Mouse (Mus musculus): Measurements from ENCODE around the gene Gm20441. TPM values are rescaled to one million over a fixed set of nuclear protein-coding genes. Genes with fewer than 3 reads are reported as not detected.
A peak's percentile ranks its signal among the peaks of the same experiment; 100 is the strongest.

The Gm20441 gene
- polyA plus RNA-seq, 1 experiment from 2014 or later: 0.41 TPM

GRCm38 (mm10) chr10:75819882-75820281, 39.1 kb upstream of the Gm20441 start:
- no peak for ATAC-seq (ENCODE audit: insufficient number of reproducible peaks, low FRiP score, low TSS enrichment, low read depth)
- no peak overlapping the region for H3K27ac ChIP-seq (replicated peaks; ENCODE audit: low read depth, low read length)
- 94% methylated on average over 5 of the region's 5 CpGs for WGBS
- H3K27me3 ChIP-seq (ENCODE audit: control insufficient read depth, insufficient read depth, low read length): no peaks in the 10 kb centered on the region
- H3K9me3 ChIP-seq (ENCODE audit: control insufficient read depth, low read length): no peaks in the 10 kb centered on the region
- H3K4me2 ChIP-seq (ENCODE audit: low read depth, severe bottlenecking): no peak overlapping the region
- no peaks in the 10 kb centered on the region for H3K36me3 ChIP-seq (ENCODE audit: control insufficient read depth, insufficient read depth, low read length)
- H3K4me3 ChIP-seq (ENCODE audit: low read depth, low read length): no peak overlapping the region
- H3K9ac ChIP-seq (ENCODE audit: low read length): no peak overlapping the region
- no peak for DNase-seq (ENCODE audit: low spot score)
- H3K4me1 ChIP-seq (ENCODE audit: control insufficient read depth, insufficient read depth, low read length): no peaks in the 10 kb centered on the region

- Histone ChIP-seq H3K27me3 (ENCODE audit: control insufficient read depth, insufficient read depth, low read length) (no peaks in the 10 kb centered on the region), H3K4me2 (ENCODE audit: low read depth, severe bottlenecking) (no peak overlapping the region), H3K36me3 (ENCODE audit: control insufficient read depth, insufficient read depth, low read length) (no peaks in the 10 kb centered on the region), H3K4me3 (ENCODE audit: low read depth, low read length) (no peak overlapping the region), H3K27ac (replicated peaks; ENCODE audit: low read depth, low read length) (no peak overlapping the region), H3K9ac (ENCODE audit: low read length) (no peak overlapping the region), H3K4me1 (ENCODE audit: control insufficient read depth, insufficient read depth, low read length) (no peaks in the 10 kb centered on the region), H3K9me3 (ENCODE audit: control insufficient read depth, low read length) (no peaks in the 10 kb centered on the region)
- no peak for ATAC-seq (ENCODE audit: insufficient number of reproducible peaks, low FRiP score, low TSS enrichment, low read depth)
- DNase-seq (ENCODE audit: low spot score): no peak
- 63% methylated on average over 10 of the region's 10 CpGs for whole genome bisulfite sequencing
These were observed 37.9 kb upstream of the Gm20441 start for GRCm38 (mm10) chr10:75818641-75819040.

- Histone ChIP-seq H3K4me2 (ENCODE audit: low read depth, severe bottlenecking) (no peak overlapping the region), H3K4me1 (ENCODE audit: control insufficient read depth, insufficient read depth, low read length) (no peaks in the 10 kb centered on the region), H3K27ac (replicated peaks; ENCODE audit: low read depth, low read length) (no peak overlapping the region), H3K9me3 (ENCODE audit: control insufficient read depth, low read length) (no peaks in the 10 kb centered on the region), H3K27me3 (ENCODE audit: control insufficient read depth, insufficient read depth, low read length) (no peaks in the 10 kb centered on the region), H3K9ac (ENCODE audit: low read length) (no peak overlapping the region), H3K4me3 (ENCODE audit: low read depth, low read length) (no peak overlapping the region), H3K36me3 (ENCODE audit: control insufficient read depth, insufficient read depth, low read length) (no peaks in the 10 kb centered on the region)
- DNase-seq (ENCODE audit: low spot score) (no peak), ATAC-seq (ENCODE audit: insufficient number of reproducible peaks, low FRiP score, low TSS enrichment, low read depth) (no peak)
- WGBS: 78% methylated on average over 2 of the region's 2 CpGs
These were observed 23.5 kb upstream of the Gm20441 start for GRCm38 (mm10) chr10:75804217-75804616.

DNA sequence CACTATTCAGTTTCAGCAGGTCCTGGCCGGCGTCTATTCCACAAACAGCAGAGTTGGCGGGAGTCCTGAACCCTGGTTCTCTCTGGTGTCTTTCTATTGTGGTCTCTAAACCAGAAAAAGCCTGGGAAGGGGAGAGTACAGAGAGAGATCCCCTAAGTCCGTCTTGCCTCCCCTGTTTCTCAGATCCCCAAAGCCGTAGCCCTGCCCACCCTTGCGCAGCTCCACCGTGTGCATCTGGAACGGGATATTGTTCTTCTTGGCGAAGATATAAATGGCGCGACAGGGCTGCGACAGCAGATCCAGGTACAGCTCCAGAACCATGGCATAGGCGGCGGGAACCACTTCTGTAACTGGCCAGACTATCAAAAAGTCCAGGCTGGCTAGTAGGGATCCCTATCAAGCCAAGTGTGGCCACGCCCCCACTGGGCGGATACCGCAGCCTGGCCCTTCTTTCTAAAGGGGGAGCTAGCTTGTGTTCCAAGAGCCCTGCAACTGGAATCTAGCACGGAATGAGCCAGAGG, 17.5 kb upstream of the Gm20441 start, which contains the start of gene Gstt1:
Gene Gstt1, minus strand, starts transcription at position 409 of the 521 bp plus-strand sequence.
- no peaks in the 10 kb centered on the region for H3K9me3 ChIP-seq (ENCODE audit: control insufficient read depth, low read length)
- H3K27me3 ChIP-seq (ENCODE audit: control insufficient read depth, insufficient read depth, low read length): peaks cover 3% of the 10 kb centered on the region; the same call in 1 of the 2 replicates
- peak; percentile 41; the same call in 1 of the 2 replicates for ATAC-seq (ENCODE audit: insufficient number of reproducible peaks, low FRiP score, low TSS enrichment, low read depth)
- H3K9ac ChIP-seq (ENCODE audit: low read length): peak within 1 kb of the TSS; percentile 35; the same call in 1 of the 2 replicates
- no peaks in the 10 kb centered on the region for H3K36me3 ChIP-seq (ENCODE audit: control insufficient read depth, insufficient read depth, low read length)
- H3K4me2 ChIP-seq (ENCODE audit: low read depth, severe bottlenecking): peak within 1 kb of the TSS; percentile 69
- H3K4me3 ChIP-seq (ENCODE audit: low read depth, low read length): peak within 1 kb of the TSS; percentile 38
- H3K27ac ChIP-seq (replicated peaks; ENCODE audit: low read depth, low read length): no peak within 1 kb of the TSS
- H3K4me1 ChIP-seq (ENCODE audit: control insufficient read depth, insufficient read depth, low read length): peaks cover 3% of the 10 kb centered on the region; the same call in 1 of the 2 replicates
- WGBS: 2% methylated on average over 18 of the region's 18 CpGs
- peak; percentile 52 for DNase-seq (ENCODE audit: low spot score)

DNA sequence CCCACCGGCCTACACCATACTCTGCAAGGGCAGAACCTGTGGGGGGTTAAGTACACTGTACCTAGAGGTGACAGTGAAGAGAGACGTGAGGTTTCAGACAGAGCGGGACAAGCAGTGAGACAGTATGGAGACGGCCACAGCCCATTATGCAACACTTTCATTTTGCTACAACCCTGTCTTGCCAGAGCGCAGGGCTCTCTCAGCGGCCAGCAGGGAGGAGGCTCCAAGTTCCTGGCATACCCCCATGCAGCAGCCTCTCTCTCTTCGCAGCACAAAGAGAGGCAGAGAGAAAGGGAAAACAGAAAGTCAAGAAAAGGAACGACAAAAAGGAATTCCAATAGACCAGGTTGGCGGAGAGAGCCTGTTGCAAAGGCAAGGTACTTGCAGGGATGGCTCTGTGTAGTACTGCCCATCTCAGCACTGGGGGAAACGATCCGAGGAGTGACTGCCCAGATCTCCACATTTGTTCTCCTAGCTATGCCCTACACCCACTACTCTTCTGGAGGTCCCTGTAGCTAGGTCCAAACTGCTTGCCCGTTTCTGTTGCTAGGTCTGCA, 16.9 kb upstream of the Gm20441 start:
- Histone ChIP-seq H3K4me3 (ENCODE audit: low read depth, low read length) (peak overlapping the region; percentile 38), H3K9me3 (ENCODE audit: control insufficient read depth, low read length) (no peaks in the 10 kb centered on the region), H3K27ac (replicated peaks; ENCODE audit: low read depth, low read length) (no peak overlapping the region), H3K27me3 (ENCODE audit: control insufficient read depth, insufficient read depth, low read length) (peaks cover 3% of the 10 kb centered on the region; the same call in 1 of the 2 replicates), H3K4me1 (ENCODE audit: control insufficient read depth, insufficient read depth, low read length) (peaks cover 3% of the 10 kb centered on the region; the same call in 1 of the 2 replicates), H3K4me2 (ENCODE audit: low read depth, severe bottlenecking) (peak overlapping the region; percentile 69), H3K9ac (ENCODE audit: low read length) (peak overlapping the region; percentile 35; the same call in 1 of the 2 replicates), H3K36me3 (ENCODE audit: control insufficient read depth, insufficient read depth, low read length) (no peaks in the 10 kb centered on the region)
- peak; percentile 37 for DNase-seq (ENCODE audit: low spot score)
- WGBS: under 1% methylated on average over 12 of the region's 12 CpGs
- ATAC-seq (ENCODE audit: insufficient number of reproducible peaks, low FRiP score, low TSS enrichment, low read depth): 0 out of 2 replicates have a peak, but pooled peaks have one; percentile 32

GRCm38 (mm10) chr10:75796731-75797516, 16.2 kb upstream of the Gm20441 start:
- H3K9ac ChIP-seq (ENCODE audit: low read length): no peak overlapping the region
- no peak for DNase-seq (ENCODE audit: low spot score)
- 40% methylated on average over 11 of the region's 11 CpGs for WGBS

GRCm38 (mm10) chr10:75794880-75795279, 14.1 kb upstream of the Gm20441 start:
- DNase-seq (ENCODE audit: low spot score): peak; percentile 34
- Histone ChIP-seq H3K9ac (ENCODE audit: low read length) (no peak overlapping the region), H3K9me3 (ENCODE audit: control insufficient read depth, low read length) (no peaks in the 10 kb centered on the region), H3K36me3 (ENCODE audit: control insufficient read depth, insufficient read depth, low read length) (no peaks in the 10 kb centered on the region), H3K4me3 (ENCODE audit: low read depth, low read length) (no peak overlapping the region), H3K27me3 (ENCODE audit: control insufficient read depth, insufficient read depth, low read length) (peaks cover 3% of the 10 kb centered on the region; the same call in 1 of the 2 replicates), H3K27ac (replicated peaks; ENCODE audit: low read depth, low read length) (no peak overlapping the region), H3K4me1 (ENCODE audit: control insufficient read depth, insufficient read depth, low read length) (peaks cover 3% of the 10 kb centered on the region; the same call in 1 of the 2 replicates), H3K4me2 (ENCODE audit: low read depth, severe bottlenecking) (no peak overlapping the region)
- 41% methylated on average over 3 of the region's 3 CpGs for WGBS
- ATAC-seq (ENCODE audit: insufficient number of reproducible peaks, low FRiP score, low TSS enrichment, low read depth): no peak

More at GRCm38 (mm10) chr10:75796731-75797516, 16.2 kb upstream of the Gm20441 start:
- Histone ChIP-seq H3K27me3 (ENCODE audit: control insufficient read depth, insufficient read depth, low read length) (peaks cover 3% of the 10 kb centered on the region; the same call in 1 of the 2 replicates), H3K4me2 (ENCODE audit: low read depth, severe bottlenecking) (peak overlapping the region; percentile 69), H3K9me3 (ENCODE audit: control insufficient read depth, low read length) (no peaks in the 10 kb centered on the region), H3K27ac (replicated peaks; ENCODE audit: low read depth, low read length) (no peak overlapping the region), H3K36me3 (ENCODE audit: control insufficient read depth, insufficient read depth, low read length) (no peaks in the 10 kb centered on the region), H3K4me3 (ENCODE audit: low read depth, low read length) (peak overlapping the region; percentile 38), H3K4me1 (ENCODE audit: control insufficient read depth, insufficient read depth, low read length) (peaks cover 3% of the 10 kb centered on the region; the same call in 1 of the 2 replicates)
- no peak for ATAC-seq (ENCODE audit: insufficient number of reproducible peaks, low FRiP score, low TSS enrichment, low read depth)

- H3K27me3 ChIP-seq (ENCODE audit: control insufficient read depth, insufficient read depth, low read length): no peaks in the 10 kb centered on the region
- H3K9ac ChIP-seq (ENCODE audit: low read length): 0 out of 2 replicates have a peak overlapping the region, but pooled peaks have one; percentile 27
- no peak overlapping the region for H3K4me3 ChIP-seq (ENCODE audit: low read depth, low read length)
- H3K4me1 ChIP-seq (ENCODE audit: control insufficient read depth, insufficient read depth, low read length): no peaks in the 10 kb centered on the region
- ATAC-seq (ENCODE audit: insufficient number of reproducible peaks, low FRiP score, low TSS enrichment, low read depth): no peak
- H3K9me3 ChIP-seq (ENCODE audit: control insufficient read depth, low read length): no peaks in the 10 kb centered on the region
- H3K4me2 ChIP-seq (ENCODE audit: low read depth, severe bottlenecking): no peak overlapping the region
- WGBS: 22% methylated on average over 7 of the region's 7 CpGs
- H3K36me3 ChIP-seq (ENCODE audit: control insufficient read depth, insufficient read depth, low read length): no peaks in the 10 kb centered on the region
- peak; percentile 24 for DNase-seq (ENCODE audit: low spot score)
- H3K27ac ChIP-seq (replicated peaks; ENCODE audit: low read depth, low read length): no peak overlapping the region
These were observed 10.0 kb upstream of the Gm20441 start for GRCm38 (mm10) chr10:75790773-75791172.
